Mouse (Mus musculus) stomach, postnatal 0 days (tissue): ENCODE results near the gene Zfp398.

Source experiments
- CTCF ChIP-seq: IDR thresholded peaks from 2 replicates; pipeline ENCODE4 v1.5.1; 2016; ENCODE audit warnings: antibody characterized with exemption, low read depth, mild to moderate bottlenecking, moderate library complexity
- EP300 ChIP-seq: optimal IDR thresholded peaks from 2 replicates; pipeline ENCODE3; 2016; ENCODE audit warnings: antibody characterized with exemption

GRCm38 (mm10) chr6:47909007-47909406 lies 73.5 kb downstream of the Zfp398 start:
- no peak for TF ChIP-seq CTCF
- TF ChIP-seq EP300: no peak
